Mouse (Mus musculus) small intestine, adult 2 months (tissue): ENCODE data around the gene 6430548M08Rik. TPM values are rescaled to one million over a fixed set of nuclear protein-coding genes. Genes with fewer than 3 reads are reported as not detected.

Source experiments
- H3K27ac ChIP-seq: fragments of 200-500 bp; 2 replicates; pipeline ENCODE4 v1.5.1; 2012; ENCODE audit warnings: low read depth, low read length, control low read depth, inconsistent platforms; ENCODE audit not compliant: insufficient read depth
- H3K27me3 ChIP-seq: fragments of 200-500 bp; 2 replicates; pipeline ENCODE4 v1.6.1; 2012; ENCODE audit warnings: mild to moderate bottlenecking, moderate library complexity, low read length, inconsistent platforms; ENCODE audit not compliant: control insufficient read depth, insufficient read depth
- H3K36me3 ChIP-seq: fragments of 200-500 bp; 2 replicates; pipeline ENCODE4 v1.6.1; 2012; ENCODE audit warnings: mild to moderate bottlenecking, low read length, control low read depth, inconsistent platforms; ENCODE audit not compliant: control insufficient read depth, insufficient read depth
- H3K4me1 ChIP-seq: fragments of 200-500 bp; 2 replicates; pipeline ENCODE4 v1.6.1; 2012; ENCODE audit warnings: low read length, inconsistent platforms, mixed read lengths; ENCODE audit not compliant: control insufficient read depth, insufficient read depth, insufficient read length
- H3K4me3 ChIP-seq: fragments of 200-500 bp; 2 replicates; pipeline ENCODE4 v1.5.1; 2012; ENCODE audit warnings: low read depth, mild to moderate bottlenecking, control low read depth, inconsistent platforms, low read length, moderate library complexity
- CTCF ChIP-seq: fragments of 200-500 bp; IDR thresholded peaks from 2 replicates; pipeline ENCODE4 v1.5.1; 2012; ENCODE audit warnings: low read depth, mild to moderate bottlenecking, control low read depth, inconsistent platforms, low read length, moderate library complexity, mixed read lengths; ENCODE audit not compliant: insufficient replicate concordance, insufficient read length; ENCODE audit errors: extremely low read depth
- POLR2A ChIP-seq: fragments of 200-500 bp; IDR thresholded peaks from 2 replicates; pipeline ENCODE4 v1.6.1; 2012; ENCODE audit warnings: low read depth, mild to moderate bottlenecking, control low read depth, inconsistent platforms, low read length, moderate library complexity
- WGBS: fragments of 180-500 bp; shearing (Covaris S2); methylation state at CpG from one replicate; pipeline ENCODE4 v1.1.7; 2018; 5-methylcytosine and 5-hydroxymethylcytosine counted together
- polyA plus RNA-seq: library from polyadenylated mRNA; depleted of rRNA; stranded (reverse); fragments of >200 nt; gene quantifications from 2 replicates; pipeline ENCODE4 v1.2.3, GENCODE M21; 2012

6430548M08Rik gene
- polyA plus RNA-seq, 1 experiment, result 22.6 TPM

DNA sequence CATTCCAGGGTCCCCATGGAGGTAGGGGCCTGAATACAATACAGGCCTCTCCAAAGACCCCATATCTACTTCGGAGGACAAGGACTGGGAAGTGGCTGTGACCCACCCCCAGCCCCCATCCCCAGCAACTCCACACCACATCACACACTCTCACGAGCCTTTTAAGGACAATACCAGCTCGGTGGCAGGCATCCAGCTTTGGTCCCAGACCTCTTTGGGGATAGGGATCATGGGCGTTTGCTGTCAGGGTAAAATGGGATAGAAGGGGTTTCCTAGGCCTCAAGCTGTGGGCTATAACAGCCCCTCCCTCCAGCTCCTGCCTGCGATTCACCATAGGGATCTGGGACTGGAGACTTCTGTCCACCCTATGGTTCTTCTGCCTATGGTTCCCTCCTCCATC, 77.7 kb downstream of the 6430548M08Rik start:
- no peaks in the 10 kb centered on the region for H3K36me3 ChIP-seq
- no peak overlapping the region for H3K4me3 ChIP-seq
- 66% methylated on average over 5 of the region's 5 CpGs for WGBS
- no peak for TF ChIP-seq CTCF
- no peak for TF ChIP-seq POLR2A
- H3K27me3 ChIP-seq, result no peaks in the 10 kb centered on the region
- H3K4me1 ChIP-seq, result peaks cover 5% of the 10 kb centered on the region
- H3K27ac ChIP-seq, result no peak overlapping the region

DNA sequence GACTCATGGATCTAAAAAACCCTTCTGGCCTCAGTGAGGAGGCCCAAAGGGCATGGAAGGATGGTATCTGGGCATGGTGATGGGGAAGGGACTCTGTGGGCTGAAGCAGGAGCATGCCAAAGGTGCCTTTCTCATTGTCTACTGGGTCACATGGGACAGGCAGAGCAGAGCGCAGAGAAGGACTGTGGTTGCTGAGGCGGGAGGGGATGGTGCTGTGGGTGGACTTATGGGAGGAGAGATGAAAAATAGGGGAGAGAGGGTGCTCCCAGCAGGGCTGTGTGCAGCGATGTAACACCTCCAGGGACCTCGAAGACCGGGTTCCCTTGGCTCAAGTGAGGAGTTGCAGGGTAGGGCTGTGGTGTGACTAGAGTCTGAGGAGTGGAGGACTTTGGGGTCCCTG, 78.2 kb downstream of the 6430548M08Rik start:
- Histone ChIP-seq H3K36me3 (no peaks in the 10 kb centered on the region), H3K4me3 (no peak overlapping the region), H3K27me3 (no peaks in the 10 kb centered on the region), H3K27ac (no peak overlapping the region), H3K4me1 (peaks cover 5% of the 10 kb centered on the region)
- WGBS, result 95% methylated on average over 5 of the region's 5 CpGs
- TF ChIP-seq POLR2A, result no peak
- no peak for TF ChIP-seq CTCF

DNA sequence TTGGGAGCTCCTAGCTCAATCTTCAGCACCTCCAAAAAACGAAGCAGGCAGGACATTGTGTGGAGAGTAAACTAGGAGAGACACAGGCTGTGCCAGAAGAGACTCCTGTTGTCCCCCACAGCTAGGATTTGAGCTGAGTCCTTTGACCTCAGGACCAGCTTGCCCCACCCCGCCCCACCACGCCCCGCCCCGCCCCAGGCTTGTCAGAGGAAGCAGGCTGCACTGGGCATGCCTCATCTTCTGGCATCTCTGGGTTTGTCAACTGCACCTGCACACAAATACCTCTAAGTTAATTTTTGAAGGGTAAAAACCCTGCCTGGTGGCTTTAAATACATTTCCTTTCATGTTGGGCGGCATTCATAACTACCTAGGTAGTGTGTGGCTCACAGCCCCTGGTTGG, 87.4 kb downstream of the 6430548M08Rik start:
- Histone ChIP-seq H3K27ac (no peak overlapping the region), H3K4me3 (no peak overlapping the region), H3K4me1 (peaks cover 7% of the 10 kb centered on the region), H3K36me3 (no peaks in the 10 kb centered on the region), H3K27me3 (no peaks in the 10 kb centered on the region)
- TF ChIP-seq POLR2A, result no peak
- no peak for TF ChIP-seq CTCF
- WGBS, result 53% methylated on average over 6 of the region's 6 CpGs

DNA sequence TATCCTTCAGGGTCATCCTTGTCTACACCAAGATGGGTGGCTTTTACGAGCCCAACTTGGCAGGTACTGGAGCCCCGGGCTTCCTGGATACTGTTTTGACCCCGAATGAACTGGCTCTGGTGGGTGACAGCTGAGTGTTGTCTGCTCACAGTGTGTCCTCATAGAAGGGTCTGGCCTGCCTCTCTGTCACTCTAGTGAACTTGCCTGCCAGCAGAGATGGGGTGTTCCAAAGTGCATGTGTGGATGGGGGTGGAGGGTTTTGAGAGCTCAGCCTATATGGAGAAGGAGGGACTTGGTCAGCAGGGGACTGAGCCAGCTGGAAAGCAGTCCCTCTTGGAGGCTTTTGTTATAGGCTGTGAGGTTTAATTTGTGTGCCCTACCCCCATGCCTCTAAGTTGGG, 88.6 kb downstream of the 6430548M08Rik start:
- Histone ChIP-seq H3K4me1 (peaks cover 7% of the 10 kb centered on the region), H3K27me3 (no peaks in the 10 kb centered on the region), H3K4me3 (no peak overlapping the region), H3K27ac (no peak overlapping the region), H3K36me3 (no peaks in the 10 kb centered on the region)
- 64% methylated on average over 3 of the region's 3 CpGs for WGBS
- TF ChIP-seq POLR2A, result no peak
- no peak for TF ChIP-seq CTCF

DNA sequence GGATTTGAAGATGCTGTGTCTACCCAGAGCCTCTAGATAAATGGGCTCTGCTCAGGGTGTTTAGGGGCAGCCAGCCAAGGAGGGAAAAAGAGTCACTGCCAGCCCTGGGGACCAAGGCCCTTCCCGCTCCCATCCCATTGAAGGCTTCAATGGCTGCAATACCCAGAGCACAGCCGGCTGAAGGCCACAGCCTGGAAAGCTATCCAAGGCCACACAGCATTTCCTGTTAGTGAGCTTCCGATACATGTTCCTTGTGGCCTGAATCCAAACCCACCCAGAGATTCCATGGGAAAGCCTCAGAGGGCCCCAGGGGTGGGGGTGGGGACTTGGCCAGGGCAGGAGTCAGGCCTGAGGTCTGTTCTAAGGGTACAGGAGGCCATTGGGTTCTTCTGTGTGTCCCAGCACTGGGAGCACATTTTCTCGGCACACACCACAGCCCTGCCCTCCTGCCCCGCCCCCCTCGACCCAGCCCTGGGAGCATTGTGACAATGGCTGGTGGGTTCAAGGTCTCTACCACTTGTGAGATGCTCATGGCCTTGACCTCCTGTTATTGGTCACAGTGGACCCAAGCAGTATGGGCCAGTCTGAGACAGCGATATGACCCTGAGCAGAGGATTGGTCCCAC, 90.9 kb downstream of the 6430548M08Rik start:
- TF ChIP-seq CTCF, result no peak
- no peak for TF ChIP-seq POLR2A
- Histone ChIP-seq H3K27me3 (no peaks in the 10 kb centered on the region), H3K27ac (no peak overlapping the region), H3K4me1 (peaks cover 7% of the 10 kb centered on the region), H3K36me3 (no peaks in the 10 kb centered on the region), H3K4me3 (no peak overlapping the region)
- WGBS, result 39% methylated on average over 7 of the region's 7 CpGs

DNA sequence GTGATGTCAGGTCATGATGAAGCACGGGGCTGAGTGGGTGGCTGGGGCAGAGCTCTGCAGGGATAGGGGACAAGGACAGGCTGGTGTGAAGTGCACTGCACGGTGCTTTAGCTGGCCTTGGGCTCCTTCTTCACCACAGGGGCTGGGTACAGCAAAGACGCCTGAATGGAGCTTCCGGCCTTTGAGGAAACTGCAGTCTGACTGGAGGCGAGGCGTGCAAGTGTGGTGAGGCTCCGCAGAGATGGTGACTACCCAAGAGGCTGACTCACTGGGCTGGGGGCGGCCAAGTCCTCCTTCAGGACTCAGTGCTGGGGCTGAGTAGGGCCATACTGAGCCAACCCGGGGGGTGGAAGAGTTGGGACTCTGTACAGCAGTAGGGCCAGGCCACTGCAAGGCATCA, 92.0 kb downstream of the 6430548M08Rik start:
- H3K4me1 ChIP-seq, result peaks cover 7% of the 10 kb centered on the region
- no peaks in the 10 kb centered on the region for H3K36me3 ChIP-seq
- no peak overlapping the region for H3K27ac ChIP-seq
- no peak overlapping the region for H3K4me3 ChIP-seq
- H3K27me3 ChIP-seq, result no peaks in the 10 kb centered on the region
- WGBS, result 84% methylated on average over 9 of the region's 9 CpGs
- TF ChIP-seq CTCF, result no peak
- TF ChIP-seq POLR2A, result no peak

DNA sequence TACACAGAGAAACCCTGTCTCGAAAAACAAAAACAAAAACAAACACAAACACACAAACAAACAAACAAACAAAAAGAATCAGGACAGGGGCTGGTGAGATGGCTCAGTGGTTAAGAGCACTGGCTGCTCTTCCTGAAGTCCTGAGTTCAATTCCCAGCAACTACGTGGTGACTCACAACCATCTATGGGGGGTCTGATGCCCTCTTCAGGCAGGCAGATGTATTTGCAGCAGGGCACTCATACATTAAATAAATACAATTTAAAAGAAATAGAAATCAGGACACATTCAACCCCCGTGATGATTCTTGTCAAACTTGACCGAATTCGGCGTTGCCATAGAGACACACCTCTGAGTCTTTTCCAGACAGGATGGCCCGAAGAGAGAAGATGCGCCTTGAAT, 93.4 kb downstream of the 6430548M08Rik start:
- TF ChIP-seq CTCF, result no peak
- no peak for TF ChIP-seq POLR2A
- Histone ChIP-seq H3K27ac (no peak overlapping the region), H3K36me3 (no peaks in the 10 kb centered on the region), H3K4me3 (no peak overlapping the region), H3K27me3 (no peaks in the 10 kb centered on the region), H3K4me1 (peaks cover 7% of the 10 kb centered on the region)
- WGBS, result 84% methylated on average over 8 of the region's 8 CpGs

DNA sequence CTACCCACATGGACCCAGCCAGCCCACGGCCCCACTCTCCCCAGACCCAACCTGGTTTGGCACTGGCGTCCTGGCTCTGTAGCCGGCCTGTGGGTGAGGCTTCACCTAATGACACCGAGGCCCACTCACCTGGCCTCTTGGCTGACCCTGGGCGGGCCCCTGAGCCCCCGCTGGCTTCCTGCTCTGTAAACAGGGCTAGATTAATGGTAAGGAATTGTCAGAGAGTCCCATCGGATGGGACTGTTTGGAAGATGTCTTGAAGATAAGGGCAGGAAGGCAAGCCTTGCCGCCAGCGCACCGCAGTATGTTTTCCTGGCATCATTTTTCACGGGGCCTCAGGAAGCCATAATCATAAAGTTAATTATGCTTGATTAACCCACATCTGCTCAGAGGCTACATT, 94.2 kb downstream of the 6430548M08Rik start:
- no peak overlapping the region for H3K4me3 ChIP-seq
- TF ChIP-seq POLR2A, result no peak
- TF ChIP-seq CTCF, result no peak
- H3K36me3 ChIP-seq, result no peaks in the 10 kb centered on the region
- no peaks in the 10 kb centered on the region for H3K27me3 ChIP-seq
- WGBS, result 34% methylated on average over 11 of the region's 11 CpGs
- H3K4me1 ChIP-seq, result peaks cover 7% of the 10 kb centered on the region
- no peak overlapping the region for H3K27ac ChIP-seq
